Mouse (Mus musculus): ENCODE data around the gene Alk.

GRCm38 (mm10) chr17:71823622-71824306, 780.7 kb downstream of the Alk start:
- TF ChIP-seq CTCF (IDR thresholded peaks at IDR 0.05; ENCODE audit: insufficient read depth, low read depth, low read length) (no peak), POLR2A (IDR thresholded peaks at IDR 0.05; ENCODE audit: insufficient read depth, low read depth, low read length) (no peak)
